Mouse (Mus musculus) gastrocnemius, postnatal 4 days (tissue): ENCODE results near the gene Rassf10. TPM values are rescaled to one million over a fixed set of nuclear protein-coding genes. Genes with fewer than 3 reads are reported as not detected.
"Not testable (repeated sequence)": the region's sequence is repeated elsewhere in the genome, so short reads cannot be mapped to it uniquely, and the experiment has no call there.

Experiments used
- DNase-seq, 2 experiments: peaks; one replicate each; pipeline ENCODE4 v3.0.0; 2021 to 2022; ENCODE audit warnings: low spot score in 2 of 2, mixed read lengths in 2 of 2
- long read RNA-seq, 2 experiments: library from polyadenylated mRNA; stranded (forward); transcript quantifications; one replicate each; pipeline ENCODE4 v2.0.0; 2021
- total RNA-seq, 2 experiments: library from RNA; stranded (reverse); gene quantifications; 2 replicates each; pipeline ENCODE4 v1.2.3; 2021

Gene Rassf10
- 1 to 10 TPM in 1 of 2 experiments, under 1 TPM in 1; 0.80 to 1.4 TPM for total RNA-seq
- long read RNA-seq, experiment 1, transcript Rassf10-201 (1 exons, 3,496 nt), result major isoform, 7 of 7 reads
- long read RNA-seq, experiment 1, partial matches to known transcripts, result 0 of 7 reads
- long read RNA-seq, experiment 1, other reads (novel, unspliced or antisense), result 0 of 7 reads
- long read RNA-seq, experiment 2, transcript Rassf10-201 (1 exons, 3,496 nt), result major isoform, 7 of 7 reads
- long read RNA-seq, experiment 2, partial matches to known transcripts, result 0 of 7 reads
- long read RNA-seq, experiment 2, other reads (novel, unspliced or antisense), result 0 of 7 reads

- peak; percentile 50 to 63 for DNase-seq
These were observed at the start of gene Rassf10 for GRCm38 (mm10) chr7:112953777-112954291. Gene Rassf10 (plus strand): TSS chr7:112953962.

DNA sequence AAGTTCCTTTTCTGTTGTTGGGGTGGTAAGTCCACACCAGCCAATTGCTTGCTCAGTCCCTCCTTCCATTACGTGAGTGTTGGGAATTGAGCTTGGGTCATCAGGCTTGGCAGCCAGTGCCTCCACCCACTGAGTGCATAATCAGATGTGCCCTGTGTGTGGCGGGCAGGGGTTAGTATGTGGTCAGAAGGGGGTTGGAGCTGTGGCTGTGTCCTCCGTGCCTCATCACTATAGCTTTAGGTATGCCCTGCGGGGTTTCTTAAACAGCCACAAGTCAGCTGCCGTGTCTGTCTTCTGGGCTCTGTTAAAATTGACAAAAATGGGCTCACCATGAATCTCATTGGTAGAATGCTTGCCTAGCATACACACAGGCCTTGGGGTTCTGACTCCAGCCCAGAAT, 46.9 kb upstream of the Rassf10 start:
- DNase-seq, result no peak

DNA sequence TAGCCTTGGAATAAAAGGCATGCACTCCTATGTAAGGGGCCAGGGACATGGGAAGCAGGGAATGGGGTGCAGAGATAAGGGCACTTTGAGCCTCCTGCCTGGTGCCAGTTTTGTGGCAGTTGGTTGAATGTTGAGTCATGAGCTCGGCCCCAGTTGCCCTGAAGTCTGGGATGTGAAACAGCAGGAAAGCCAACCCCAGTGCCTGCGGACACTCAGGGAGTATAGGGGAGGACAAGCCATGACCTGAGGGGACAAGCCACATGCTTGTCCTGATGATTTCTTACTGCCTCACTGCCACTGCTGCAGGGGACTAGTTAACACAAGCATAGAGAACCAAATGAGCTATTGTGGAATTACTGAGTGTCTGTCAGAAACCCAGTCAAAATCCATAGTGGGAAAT, 46.3 kb upstream of the Rassf10 start:
- DNase-seq, result no peak

DNA sequence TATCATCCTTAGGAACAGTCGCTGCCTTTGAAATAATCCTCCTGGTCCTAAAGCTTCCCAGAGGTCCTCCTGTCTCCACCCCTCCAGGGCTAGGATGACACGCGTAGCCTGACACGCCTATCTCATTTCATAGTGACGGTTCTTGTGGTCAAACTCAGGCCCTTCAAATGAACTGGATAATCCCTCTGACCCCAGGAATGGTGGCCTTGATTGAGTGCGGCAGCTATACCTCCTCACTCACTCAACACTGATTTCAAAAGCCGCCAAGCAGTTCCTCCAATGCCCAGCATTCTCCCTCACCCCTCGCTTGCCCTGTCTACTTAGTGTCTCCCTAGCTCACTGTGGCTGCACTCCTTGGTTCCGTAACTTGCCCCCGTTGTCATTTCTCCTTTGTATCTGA, 44.6 kb upstream of the Rassf10 start:
- DNase-seq, result no peak

GRCm38 (mm10) chr7:112912969-112913368, 40.8 kb upstream of the Rassf10 start:
- DNase-seq, result no peak

DNA sequence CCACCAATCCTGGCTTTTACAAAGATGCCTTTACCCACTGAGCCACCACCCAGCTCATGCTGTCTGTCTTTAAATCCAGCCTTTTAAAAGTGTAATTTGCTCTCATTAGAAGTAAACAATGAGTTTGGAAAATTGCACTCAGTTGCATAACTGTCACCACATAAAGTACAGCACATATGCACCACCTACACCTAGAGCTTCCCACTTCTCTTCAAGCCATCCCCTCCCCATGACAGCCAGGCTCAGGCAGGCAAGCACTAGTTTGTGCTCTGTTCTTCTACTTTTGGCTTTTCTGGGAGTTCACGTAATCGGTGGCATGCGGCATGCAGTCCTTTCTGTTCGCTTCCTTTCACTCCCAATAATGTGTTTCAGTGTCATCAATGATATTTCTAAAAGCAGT, 38.2 kb upstream of the Rassf10 start:
- DNase-seq, result no peak

DNA sequence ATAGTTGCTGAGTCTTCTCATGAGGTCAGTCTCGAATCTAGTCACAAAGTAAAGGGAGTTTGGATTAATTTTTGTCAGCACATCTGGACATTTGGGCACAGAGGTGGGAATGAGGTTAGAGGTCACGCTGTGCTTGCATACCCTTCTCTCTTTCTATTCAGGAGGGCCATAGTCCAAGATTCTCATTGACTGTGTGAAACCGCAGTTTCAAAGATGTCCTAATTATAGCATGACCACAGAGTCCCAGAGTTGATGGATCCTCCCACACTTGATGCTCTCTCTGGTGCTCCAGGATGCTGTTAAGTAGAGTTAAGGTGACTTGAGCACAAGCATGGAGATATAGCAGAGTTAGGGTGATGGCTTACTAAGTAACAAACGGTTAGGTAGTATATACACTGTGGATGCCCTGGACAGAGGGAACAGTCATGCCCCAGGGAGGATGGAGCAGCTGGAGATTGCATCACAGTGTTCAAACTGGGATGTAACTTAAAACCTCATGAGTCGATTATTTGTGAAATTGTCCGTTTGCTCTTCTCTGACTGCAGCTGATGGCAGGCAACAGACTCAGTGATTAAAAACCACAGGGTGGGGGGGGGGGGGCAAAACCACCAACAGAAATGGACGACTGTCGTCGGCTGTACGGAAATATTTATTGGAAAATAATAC, 36.0 kb upstream of the Rassf10 start:
- DNase-seq, result no peak

DNA sequence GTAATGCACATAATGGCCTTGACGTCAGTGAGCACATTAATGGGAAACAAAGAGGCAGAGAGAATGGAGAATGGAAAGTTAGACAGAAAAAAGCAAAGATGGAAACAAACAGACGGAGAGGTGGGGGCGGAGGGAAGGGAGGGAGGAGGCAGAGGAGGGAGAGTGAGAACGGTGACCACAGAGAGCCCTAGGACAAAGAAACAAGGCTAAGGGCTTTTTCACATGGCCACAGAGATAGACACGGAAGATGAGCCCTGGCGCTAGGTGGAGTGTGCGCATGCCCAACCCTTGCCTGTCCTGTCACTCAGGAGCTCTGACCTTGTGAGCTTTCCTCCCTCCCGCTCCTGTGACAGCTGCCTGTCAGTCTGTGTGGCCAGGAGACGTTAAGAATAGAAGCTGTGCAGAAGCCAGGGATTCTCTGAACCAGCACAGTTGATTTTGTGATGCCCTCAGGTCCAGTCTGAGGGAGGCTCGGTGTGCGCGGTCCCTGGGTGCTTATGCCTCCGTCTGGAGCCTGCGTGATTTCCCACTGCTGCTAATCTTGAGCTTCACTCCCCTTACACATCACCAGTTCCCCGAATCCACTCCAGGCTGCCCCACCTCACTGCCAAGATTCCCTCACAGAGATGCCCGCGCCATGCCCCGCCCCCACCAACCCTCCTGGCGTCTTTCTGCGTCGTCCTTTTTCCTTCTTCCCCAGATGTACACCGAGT, 35.3 kb upstream of the Rassf10 start:
- peak in 1 of 2 experiments; percentile 16 for DNase-seq

DNA sequence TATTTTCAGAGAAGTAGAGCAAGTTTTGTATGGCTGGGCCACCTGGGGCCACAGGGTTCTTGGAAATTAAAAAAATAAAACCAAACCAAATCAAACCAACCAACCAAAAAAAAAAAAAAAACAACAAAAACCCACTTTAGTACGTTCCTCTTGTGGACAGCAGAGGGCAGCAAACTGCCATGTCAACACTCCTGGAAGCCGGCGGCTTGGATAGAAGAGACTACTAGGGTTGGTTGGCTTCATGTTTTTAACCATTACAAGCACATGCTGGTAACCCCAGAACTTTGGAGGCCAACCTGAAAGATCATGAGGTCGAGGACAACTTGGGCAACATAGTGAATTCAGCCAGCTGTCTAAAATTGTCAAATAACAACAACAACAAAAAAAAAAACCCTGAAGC, 33.9 kb upstream of the Rassf10 start:
- peak in 1 of 2 experiments; percentile 50 for DNase-seq

DNA sequence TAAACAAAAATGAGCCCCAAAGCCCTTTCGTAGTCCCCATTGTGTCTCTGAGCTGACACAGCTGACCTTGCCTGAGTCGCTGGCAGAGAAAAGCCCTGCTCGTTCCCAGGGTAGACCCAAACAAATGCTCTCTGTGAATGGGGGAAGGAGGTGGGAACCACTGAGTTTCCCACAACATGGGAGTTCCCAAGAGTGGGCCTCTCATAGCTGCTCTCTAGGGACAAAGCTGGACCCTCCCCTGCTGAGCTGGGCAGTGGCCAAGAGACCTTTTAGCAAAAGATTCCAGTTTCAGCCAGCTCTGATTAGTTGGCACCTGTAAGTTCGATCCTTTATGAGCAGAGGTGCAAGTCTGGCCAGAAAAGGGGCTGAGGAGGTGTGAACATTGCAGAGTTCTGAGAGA, 31.0 kb upstream of the Rassf10 start:
- DNase-seq, result no peak

DNA sequence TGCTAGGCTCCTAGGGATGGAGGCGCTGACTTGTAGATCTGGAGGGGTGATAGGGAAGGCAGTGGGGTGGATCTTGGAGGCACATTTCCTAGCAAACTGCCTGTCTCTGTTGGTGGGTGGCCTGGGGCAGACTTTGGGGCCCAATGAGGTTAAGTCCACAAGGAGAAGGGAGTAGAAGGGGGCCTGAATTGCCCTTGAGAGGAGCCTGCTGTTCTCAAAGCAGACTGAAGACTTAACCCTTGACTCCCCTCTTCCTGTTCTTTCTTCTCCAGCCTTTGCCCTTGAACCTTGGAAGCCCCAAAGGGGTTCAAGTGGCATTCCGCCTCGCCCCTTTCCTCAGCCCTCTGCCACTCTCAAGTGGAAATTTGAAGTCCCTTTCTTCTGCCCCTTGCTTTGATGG, 30.1 kb upstream of the Rassf10 start:
- no peak for DNase-seq

DNA sequence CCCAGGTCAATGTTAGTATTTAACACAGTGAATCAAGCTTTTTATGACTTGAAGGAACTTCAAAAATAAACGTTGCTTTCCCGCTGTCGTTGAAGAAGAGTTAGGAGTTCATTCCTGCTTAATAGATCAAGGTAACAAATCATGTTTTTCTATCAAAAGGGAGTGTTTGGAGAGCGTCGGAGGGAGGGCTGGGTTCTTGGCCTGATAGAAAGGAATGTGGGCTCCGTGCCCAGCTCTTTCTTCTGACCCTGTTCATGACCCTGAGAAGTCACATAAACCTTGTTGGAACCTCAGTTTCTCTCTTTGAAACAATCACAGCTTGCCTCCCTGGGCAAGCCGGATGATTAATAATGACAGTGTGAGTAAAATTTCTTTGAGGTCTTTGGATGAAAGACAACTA, 23.1 kb upstream of the Rassf10 start:
- DNase-seq, result no peak

DNA sequence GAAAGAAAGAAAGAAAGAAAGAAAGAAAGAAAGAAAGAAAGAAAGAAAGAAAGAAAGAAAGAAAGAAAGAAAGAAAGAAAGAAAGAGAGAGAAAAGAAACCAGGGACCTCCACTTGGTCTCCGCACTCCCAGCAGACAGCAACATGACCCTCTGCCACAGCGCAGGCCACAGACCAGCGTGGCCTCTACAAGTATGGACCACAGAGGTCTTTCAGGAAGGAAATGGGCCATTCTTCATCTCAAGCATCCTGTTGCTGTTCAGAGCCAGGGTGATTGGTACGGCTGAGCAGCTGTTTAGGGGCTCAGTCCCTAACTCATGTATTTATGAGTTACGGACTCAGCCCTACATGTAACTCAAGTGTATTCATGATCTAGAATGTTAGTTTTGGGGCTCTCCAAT, 17.9 kb upstream of the Rassf10 start:
- not testable (repeated sequence) for DNase-seq

DNA sequence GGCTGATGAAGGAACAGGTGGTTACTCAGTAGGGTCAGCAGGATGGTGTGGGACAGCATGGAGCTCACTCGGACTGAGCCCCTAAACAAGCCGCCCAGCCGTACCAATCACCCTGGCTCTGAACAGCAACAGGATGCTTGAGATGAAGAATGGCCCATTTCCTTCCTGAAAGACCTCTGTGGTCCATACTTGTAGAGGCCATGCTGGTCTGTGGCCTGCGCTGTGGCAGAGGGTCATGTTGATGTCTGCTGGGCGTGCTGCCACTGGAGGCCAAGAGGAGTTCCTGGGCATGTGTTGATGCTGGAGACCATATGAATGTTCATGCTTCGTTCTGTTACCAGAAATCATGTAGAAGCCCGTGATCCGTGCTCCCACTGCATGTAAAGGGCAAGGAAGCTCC, 16.7 kb upstream of the Rassf10 start:
- DNase-seq, result no peak

GRCm38 (mm10) chr7:112938959-112939358, 14.8 kb upstream of the Rassf10 start:
- DNase-seq, result no peak

- DNase-seq, result no peak
These were observed 11.2 kb upstream of the Rassf10 start for GRCm38 (mm10) chr7:112942567-112942966.

- no peak for DNase-seq
These were observed 10.7 kb upstream of the Rassf10 start for GRCm38 (mm10) chr7:112943056-112943455.

GRCm38 (mm10) chr7:112946706-112947105, 7.1 kb upstream of the Rassf10 start:
- no peak for DNase-seq

DNA sequence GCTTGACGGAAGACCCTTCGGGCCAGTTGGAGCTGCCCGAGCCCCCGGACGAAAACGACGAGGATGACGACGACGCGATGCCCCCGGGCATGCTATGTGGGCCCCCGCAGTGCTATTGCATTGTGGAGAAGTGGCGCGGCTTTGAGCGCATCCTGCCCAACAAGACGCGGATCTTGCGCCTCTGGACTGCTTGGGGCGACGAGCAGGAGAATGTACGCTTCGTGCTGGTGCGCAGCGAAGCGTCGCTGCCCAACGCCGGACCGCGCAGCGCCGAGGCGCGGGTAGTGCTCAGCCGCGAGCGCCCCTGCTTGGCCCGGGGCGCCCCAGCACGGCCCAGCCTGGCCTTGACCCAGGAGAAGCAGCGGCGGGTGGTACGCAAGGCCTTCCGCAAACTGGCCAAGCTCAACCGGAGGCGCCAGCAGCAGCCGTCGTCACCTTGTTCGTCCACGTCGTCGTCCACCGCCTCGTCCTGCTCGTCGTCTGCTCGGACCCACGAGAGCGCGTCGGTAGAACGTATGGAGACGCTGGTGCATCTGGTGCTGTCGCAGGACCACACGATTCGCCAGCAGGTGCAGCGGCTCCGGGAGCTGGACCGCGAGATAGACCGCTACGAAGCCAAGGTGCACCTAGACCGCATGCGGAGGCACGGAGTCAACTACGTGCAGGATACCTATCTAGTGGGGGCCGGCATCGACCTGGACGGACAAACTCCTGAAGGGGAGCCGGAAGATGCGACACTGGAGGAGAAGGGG, 765 bp downstream of the Rassf10 start:
- peak in 1 of 2 experiments; percentile 12 for DNase-seq

- DNase-seq, result peak in 1 of 2 experiments; percentile 24
These were observed 1.5 kb downstream of the Rassf10 start for GRCm38 (mm10) chr7:112955103-112955827.

DNA sequence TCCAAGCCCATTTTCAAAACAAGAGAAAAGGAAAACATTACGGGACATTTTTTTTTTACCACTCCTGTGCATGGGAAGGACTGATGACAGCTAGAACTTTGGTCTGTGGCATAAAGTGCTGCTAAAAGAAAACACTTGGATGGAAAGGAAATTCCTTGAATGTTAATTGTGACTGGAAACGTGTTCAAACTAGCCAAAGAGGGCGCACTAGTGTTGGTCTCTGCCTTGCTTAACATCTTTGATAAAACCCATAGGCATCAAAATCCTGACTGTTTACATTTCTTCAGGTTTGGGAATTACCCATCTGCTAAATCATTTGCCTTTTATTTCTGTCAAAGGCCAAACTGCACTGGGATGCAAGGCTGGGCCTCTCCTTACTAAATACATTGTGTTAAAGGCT, 2.2 kb downstream of the Rassf10 start:
- DNase-seq, result no peak
